Mouse (Mus musculus) olfactory bulb, adult 2 months (tissue): ENCODE measurements around the gene Gpr155. TPM values are rescaled to one million over a fixed set of nuclear protein-coding genes. Genes with fewer than 3 reads are reported as not detected.

ENCODE experiments used
- H3K27ac ChIP-seq: fragments of 200-500 bp; 2 replicates; pipeline ENCODE4 v1.5.1; 2012; ENCODE audit warnings: low read depth, low read length; ENCODE audit not compliant: insufficient read depth
- H3K4me1 ChIP-seq: fragments of 200-500 bp; 2 replicates; pipeline ENCODE4 v1.6.1; 2012; ENCODE audit warnings: low read length; ENCODE audit not compliant: control insufficient read depth, insufficient read depth
- H3K4me3 ChIP-seq: fragments of 200-500 bp; 2 replicates; pipeline ENCODE4 v1.5.1; 2012; ENCODE audit warnings: mild to moderate bottlenecking, low read depth, low read length, moderate library complexity; ENCODE audit not compliant: insufficient read depth
- CTCF ChIP-seq: fragments of 200-500 bp; IDR thresholded peaks from 2 replicates; pipeline ENCODE4 v1.5.1; 2012; ENCODE audit warnings: low read depth, mild to moderate bottlenecking, low read length, moderate library complexity; ENCODE audit not compliant: insufficient read depth
- POLR2A ChIP-seq: fragments of 200-500 bp; IDR thresholded peaks from 2 replicates; pipeline ENCODE4 v1.6.1; 2012; ENCODE audit warnings: mild to moderate bottlenecking, low read depth, low read length, moderate library complexity; ENCODE audit not compliant: insufficient read depth
- WGBS: fragments of 180-500 bp; shearing (Covaris S2); methylation state at CpG from one replicate; pipeline ENCODE4 v1.1.7; 2018; 5-methylcytosine and 5-hydroxymethylcytosine counted together
- polyA plus RNA-seq: library from polyadenylated mRNA; stranded (reverse); fragments of >200 nt; gene quantifications from 2 replicates; pipeline ENCODE4 v1.2.4, GENCODE M21; 2012; ENCODE audit warnings: low replicate concordance; ENCODE audit not compliant: missing spikeins, insufficient read depth, insufficient read length

Gene Gpr155
- polyA plus RNA-seq, 1 experiment: not detected

DNA sequence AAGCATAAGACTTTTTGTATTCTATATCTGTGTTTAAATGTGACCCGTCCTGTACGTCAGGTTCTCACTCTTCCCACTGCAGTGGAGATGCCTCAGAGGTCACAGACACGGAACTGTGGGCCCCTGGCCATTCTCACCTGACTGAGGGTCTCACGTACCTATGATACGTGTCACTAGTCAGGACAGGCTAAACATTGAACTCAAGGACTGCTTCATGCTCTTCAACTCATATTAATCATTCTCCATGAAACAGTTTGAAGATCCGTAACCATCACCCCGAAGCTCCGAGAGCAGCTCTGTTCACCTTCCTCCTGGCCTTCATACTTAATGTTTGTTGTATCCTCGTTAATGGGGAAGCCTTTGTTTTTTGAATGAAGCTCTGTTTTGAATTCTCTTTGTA, 68.9 kb downstream of the Gpr155 start:
- 91% methylated on average over 9 of the region's 9 CpGs for WGBS
- TF ChIP-seq CTCF (no peak), POLR2A (no peak)

DNA sequence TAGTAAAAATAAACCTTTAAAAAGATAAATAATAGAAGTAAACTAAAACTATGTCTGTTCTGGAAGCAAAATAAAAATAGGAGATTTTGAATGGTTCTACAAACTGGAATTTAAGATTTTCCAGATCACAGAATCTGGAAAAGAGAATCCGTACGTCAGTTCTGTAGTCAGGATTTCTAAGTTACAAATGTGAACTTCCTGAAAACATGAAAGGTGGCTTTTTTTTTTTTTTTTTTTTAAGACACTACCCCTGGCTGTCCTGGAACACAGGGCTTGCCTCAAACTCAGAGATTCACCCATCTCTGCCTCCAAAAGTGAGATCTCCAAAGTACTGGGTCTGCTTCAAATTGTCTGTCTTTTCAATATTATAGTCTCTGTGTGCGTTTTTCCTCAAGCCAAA, 72.1 kb downstream of the Gpr155 start:
- Histone ChIP-seq H3K27ac (no peak overlapping the region), H3K4me1 (peaks cover 3% of the 10 kb centered on the region), H3K4me3 (no peak overlapping the region)
- 92% methylated on average over 3 of the region's 3 CpGs for WGBS
- no peak for TF ChIP-seq CTCF
- no peak for TF ChIP-seq POLR2A

More for the DNA sequence above, 68.9 kb downstream of the Gpr155 start:
- H3K4me3 ChIP-seq: no peak overlapping the region
- no peak overlapping the region for H3K27ac ChIP-seq
- peaks cover 3% of the 10 kb centered on the region for H3K4me1 ChIP-seq

DNA sequence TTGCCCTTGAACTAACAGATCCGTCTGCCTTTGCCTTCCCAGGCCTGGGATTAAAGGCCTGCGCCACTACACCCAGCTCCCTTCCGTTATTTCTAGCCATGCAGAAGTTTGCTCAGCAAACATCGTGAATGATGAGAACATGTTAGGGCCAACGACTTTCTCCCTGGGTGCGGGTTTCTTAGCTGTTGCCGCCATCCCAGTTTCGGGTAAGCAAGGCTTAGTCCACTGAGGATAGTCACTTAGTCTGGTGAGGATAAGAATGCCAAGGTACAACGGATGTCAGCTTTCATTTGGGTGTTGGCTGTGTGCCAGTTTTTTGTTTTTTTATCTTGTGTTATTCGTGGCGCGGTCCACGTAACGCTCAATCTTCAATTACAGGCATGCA, 73.3 kb downstream of the Gpr155 start:
- TF ChIP-seq CTCF: no peak
- no peak for TF ChIP-seq POLR2A
- Histone ChIP-seq H3K4me1 (peaks cover 3% of the 10 kb centered on the region), H3K27ac (peak overlapping the region; percentile 73; the same call in 1 of the 2 replicates), H3K4me3 (peak overlapping the region; percentile 53)
- WGBS: 25% methylated on average over 14 of the region's 14 CpGs

GRCm38 (mm10) chr2:73312152-73313116, 73.9 kb downstream of the Gpr155 start, which contains the start of the genes Scrn3 and Cir1:
Gene Scrn3, plus strand, starts transcription at chr2:73312601.
Gene Cir1, minus strand, starts transcription at chr2:73312701.
- TF ChIP-seq POLR2A (peak; percentile 78), CTCF (no peak)
- under 1% methylated on average over 64 of the region's 64 CpGs for WGBS
- peak within 1 kb of the TSS; percentile 90 for H3K27ac ChIP-seq
- H3K4me3 ChIP-seq: peak within 1 kb of the TSS; percentile 79
- H3K4me1 ChIP-seq: peaks cover 3% of the 10 kb centered on the region

DNA sequence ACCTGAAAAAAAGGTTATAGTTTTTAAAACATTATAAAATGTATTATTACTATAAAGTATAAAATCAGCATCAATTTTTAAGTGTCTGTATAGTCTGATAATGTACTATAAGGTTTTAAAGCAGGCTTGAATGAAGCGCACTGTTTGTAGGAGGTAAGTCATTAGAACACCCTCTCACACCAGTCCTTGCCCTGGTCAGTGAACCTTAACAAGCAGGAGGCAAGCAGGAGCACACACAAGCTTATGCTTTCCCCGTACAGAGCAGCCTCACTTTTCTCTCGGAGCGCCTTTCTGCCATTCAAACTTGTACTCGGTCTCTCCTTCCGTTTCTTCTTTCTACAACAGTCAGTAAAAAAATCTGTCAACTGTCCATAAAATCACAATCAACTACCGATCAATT, 80.4 kb downstream of the Gpr155 start:
- 90% methylated on average over 7 of the region's 7 CpGs for WGBS
- no peak overlapping the region for H3K27ac ChIP-seq
- TF ChIP-seq POLR2A (no peak), CTCF (no peak)

DNA sequence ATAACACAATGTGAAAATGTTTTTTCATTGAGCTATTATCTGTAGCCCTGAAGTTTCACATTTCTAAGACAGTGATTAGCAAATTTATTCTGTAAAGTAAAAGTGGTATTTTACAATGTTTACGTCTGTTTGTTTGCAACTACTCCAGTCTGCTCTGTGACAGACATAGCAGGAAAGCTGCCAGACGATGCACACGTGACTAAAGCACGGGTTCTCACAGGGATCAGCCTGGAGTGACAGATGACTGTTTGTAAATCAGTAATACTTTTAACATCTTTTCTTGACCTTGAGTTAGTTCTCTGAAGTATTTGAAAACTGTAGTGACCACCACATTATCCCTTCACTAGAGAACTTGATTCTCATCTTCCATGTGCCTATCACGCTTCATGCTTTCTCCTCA, 81.9 kb downstream of the Gpr155 start:
- 86% methylated on average over 5 of the region's 5 CpGs for WGBS
- TF ChIP-seq CTCF (no peak), POLR2A (no peak)
- Histone ChIP-seq H3K4me1 (no peaks in the 10 kb centered on the region), H3K4me3 (no peak overlapping the region), H3K27ac (no peak overlapping the region)

More for the DNA sequence above, 80.4 kb downstream of the Gpr155 start:
- Histone ChIP-seq H3K4me1 (no peaks in the 10 kb centered on the region), H3K4me3 (no peak overlapping the region)

GRCm38 (mm10) chr2:73302722-73303121, 83.7 kb downstream of the Gpr155 start:
- H3K4me1 ChIP-seq: no peaks in the 10 kb centered on the region
- WGBS: 95% methylated on average over 9 of the region's 9 CpGs
- no peak for TF ChIP-seq CTCF
- no peak for TF ChIP-seq POLR2A

DNA sequence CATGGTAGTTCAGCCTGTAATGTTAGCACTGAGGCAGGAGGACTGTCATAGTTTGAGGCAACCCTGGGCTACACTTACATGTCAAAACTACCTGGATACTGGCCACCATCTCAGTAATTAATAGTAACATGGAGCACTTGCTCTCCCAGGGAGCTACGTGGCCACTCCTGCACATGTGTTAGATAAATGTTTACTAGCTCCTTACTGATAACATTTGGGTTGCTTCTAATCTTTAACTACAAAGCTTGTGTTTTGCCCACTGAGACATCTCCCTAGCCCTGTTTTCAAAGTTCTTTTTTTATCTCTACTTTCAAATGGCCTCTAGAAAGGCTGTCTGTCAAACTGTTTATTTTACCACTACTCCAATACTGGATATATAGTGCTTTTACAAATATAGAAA, 84.4 kb downstream of the Gpr155 start:
- no peaks in the 10 kb centered on the region for H3K4me1 ChIP-seq
- no peak for TF ChIP-seq POLR2A
- TF ChIP-seq CTCF: no peak
- WGBS: 86% methylated on average over 1 of the region's 1 CpGs
- H3K27ac ChIP-seq: no peak overlapping the region
- no peak overlapping the region for H3K4me3 ChIP-seq

More at GRCm38 (mm10) chr2:73302722-73303121, 83.7 kb downstream of the Gpr155 start:
- Histone ChIP-seq H3K27ac (no peak overlapping the region), H3K4me3 (no peak overlapping the region)

- Histone ChIP-seq H3K4me1 (no peaks in the 10 kb centered on the region), H3K27ac (no peak overlapping the region), H3K4me3 (no peak overlapping the region)
- 40% methylated on average over 3 of the region's 3 CpGs for whole genome bisulfite sequencing
- TF ChIP-seq POLR2A (no peak), CTCF (no peak)
Measured at GRCm38 (mm10) chr2:73298841-73299240, 87.5 kb downstream of the Gpr155 start.
